Mouse (Mus musculus): ENCODE data around the gene Tnfrsf21.

The Tnfrsf21 gene

GRCm38 (mm10) chr17:43081225-43081624 lies 64.9 kb downstream of the Tnfrsf21 start:
- DNase-seq, result no peak

- no peak for DNase-seq
Measured at GRCm38 (mm10) chr17:43089496-43089895, 73.1 kb downstream of the Tnfrsf21 start.

GRCm38 (mm10) chr17:43090948-43091724 lies 74.8 kb downstream of the Tnfrsf21 start:
- DNase-seq, result no peak

- peak; percentile 51 for DNase-seq
Measured at GRCm38 (mm10) chr17:43092280-43092995, 76.1 kb downstream of the Tnfrsf21 start.

- DNase-seq, result no peak
Measured at GRCm38 (mm10) chr17:43094285-43094684, 77.9 kb downstream of the Tnfrsf21 start.

GRCm38 (mm10) chr17:43097101-43097688 lies 80.8 kb downstream of the Tnfrsf21 start:
- DNase-seq, result peak; percentile 51

- peak; percentile 89 for DNase-seq
Measured at GRCm38 (mm10) chr17:43106108-43106507, 89.8 kb downstream of the Tnfrsf21 start.

- DNase-seq, result peak; percentile 1
Measured at GRCm38 (mm10) chr17:43107338-43107737, 91.0 kb downstream of the Tnfrsf21 start.

GRCm38 (mm10) chr17:43109501-43109900 lies 93.1 kb downstream of the Tnfrsf21 start:
- peak; percentile 82 for DNase-seq

- DNase-seq, result peak; percentile 39
Measured at GRCm38 (mm10) chr17:43110168-43110885, 94.0 kb downstream of the Tnfrsf21 start.

GRCm38 (mm10) chr17:43113391-43113984 lies 97.1 kb downstream of the Tnfrsf21 start:
- DNase-seq, result peak; percentile 48

- DNase-seq, result peak; percentile 43
Measured at GRCm38 (mm10) chr17:43114086-43114581, 97.8 kb downstream of the Tnfrsf21 start.

- DNase-seq, result no peak
Measured at GRCm38 (mm10) chr17:43114926-43115325, 98.6 kb downstream of the Tnfrsf21 start.

- DNase-seq, result peak; percentile 69
Measured at GRCm38 (mm10) chr17:43116748-43117147, 100.4 kb downstream of the Tnfrsf21 start.

GRCm38 (mm10) chr17:43119446-43119845 lies 103.1 kb downstream of the Tnfrsf21 start:
- no peak for DNase-seq

GRCm38 (mm10) chr17:43121096-43121495 lies 104.7 kb downstream of the Tnfrsf21 start:
- no peak for DNase-seq

GRCm38 (mm10) chr17:43128305-43128704 lies 112.0 kb downstream of the Tnfrsf21 start:
- DNase-seq, result no peak

- DNase-seq, result no peak
Measured at GRCm38 (mm10) chr17:43128908-43129533, 112.7 kb downstream of the Tnfrsf21 start.

- no peak for DNase-seq
Measured at GRCm38 (mm10) chr17:43130115-43130869, 113.9 kb downstream of the Tnfrsf21 start.

GRCm38 (mm10) chr17:43130870-43131264 lies 114.5 kb downstream of the Tnfrsf21 start:
- no peak for DNase-seq

- no peak for DNase-seq
Measured at GRCm38 (mm10) chr17:43132477-43132876, 116.1 kb downstream of the Tnfrsf21 start.
